In the genomic region with DNA sequence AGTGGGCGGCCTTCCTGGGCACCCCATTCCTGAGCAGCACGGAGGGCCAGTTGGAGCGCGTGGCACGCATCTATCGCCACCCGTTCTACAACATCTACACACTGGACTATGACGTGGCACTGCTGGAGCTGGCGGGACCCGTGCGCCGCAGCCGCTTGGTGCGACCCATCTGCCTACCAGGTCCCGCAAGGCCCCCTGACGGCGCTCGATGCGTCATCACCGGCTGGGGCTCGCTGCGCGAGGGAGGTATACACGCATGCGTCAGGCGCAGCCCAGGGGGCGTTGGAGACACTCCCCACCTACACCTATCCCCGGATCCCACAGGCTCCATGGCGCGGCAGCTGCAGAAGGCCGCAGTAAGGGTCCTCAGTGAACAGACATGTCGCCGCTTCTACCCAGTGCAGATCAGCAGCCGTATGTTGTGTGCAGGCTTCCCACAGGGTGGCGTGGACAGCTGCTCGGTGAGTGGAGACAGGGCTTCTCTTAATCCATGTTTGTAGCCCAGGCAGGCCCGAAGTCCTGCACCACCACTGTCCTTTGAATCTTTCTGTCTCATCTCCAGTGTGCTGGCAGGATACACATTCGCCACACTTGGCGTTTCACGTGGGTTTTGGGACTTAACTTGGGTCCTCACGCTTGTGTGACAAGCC, we compare ENCODE assay signal across 8 mouse cellular contexts. TPM values are rescaled to one million over a fixed set of nuclear protein-coding genes. Genes with fewer than 3 reads are reported as not detected.
A peak's percentile ranks its signal among the peaks of the same experiment; 100 is the strongest.
DNase-seq lines count a peak whose midpoint lies in the region; ATAC-seq and TF ChIP-seq lines count a peak whose summit lies in the region.

No protein-coding gene starts in this region.

- TF ChIP-seq POLR2A in thymus, adult 2 months (IDR thresholded peaks at IDR 0.05; ENCODE audit: control insufficient read depth, extremely low read depth, insufficient read depth, low read length, poor library complexity), result no peak

- no peaks in the 10 kb centered on the region for H3K9me3 ChIP-seq in neural tube, embryonic 11.5 days (ENCODE audit: control insufficient read depth, low read length)

- no peak for TF ChIP-seq CTCF in thymus, adult 2 months (IDR thresholded peaks at IDR 0.05; ENCODE audit: borderline replicate concordance, control insufficient read depth, extremely low read depth, insufficient read depth, low read length, poor library complexity)

- H3K9ac ChIP-seq in neural tube, embryonic 11.5 days (ENCODE audit: low read length), result no peak overlapping the region; the same call in 1 of the 2 replicates

- DNase-seq in embryo, embryonic 10 days (ENCODE audit: low spot score), result peak; percentile 19
- no peak for DNase-seq in embryo, embryonic 10.5 days (ENCODE audit: low spot score)
- no peak for DNase-seq in neural tube, embryonic 11.5 days (ENCODE audit: low spot score)
- no peak for DNase-seq in neural tube, embryonic 10.5 days (ENCODE audit: extremely low spot score, low spot score)
- peak; percentile 54 to 69 for DNase-seq in layer of hippocampus, postnatal 10 days (ENCODE audit: low spot score in 2 of 2)
- peak; percentile 77 for DNase-seq in right cerebral cortex, postnatal 25 days
- DNase-seq in thymus, adult 2 months, result no peak
- no peak for DNase-seq in spleen, adult 18-20 months

- 32% methylated on average over 41 of the region's 41 CpGs for WGBS in neural tube, embryonic 11.5 days
- 92% methylated on average over 41 of the region's 41 CpGs for WGBS in thymus, adult 2 months

- peaks cover 6% of the 10 kb centered on the region for H3K4me1 ChIP-seq in neural tube, embryonic 11.5 days (ENCODE audit: control insufficient read depth, insufficient read depth, low read length)
- peaks cover 12% of the 10 kb centered on the region for H3K4me1 ChIP-seq in thymus, adult 2 months (replicated peaks; ENCODE audit: control insufficient read depth, insufficient read depth, low read length)

- peak overlapping the region; percentile 15; the same call in 1 of the 2 replicates for H3K4me3 ChIP-seq in neural tube, embryonic 11.5 days (ENCODE audit: low read depth, low read length)
- no peak overlapping the region for H3K4me3 ChIP-seq in thymus, adult 2 months (ENCODE audit: control insufficient read depth, insufficient read depth, low read length)

- peak overlapping the region; percentile 13; the same call in 1 of the 2 replicates for H3K4me2 ChIP-seq in neural tube, embryonic 11.5 days (ENCODE audit: low read depth)

- no peaks in the 10 kb centered on the region for H3K27me3 ChIP-seq in neural tube, embryonic 11.5 days (ENCODE audit: control insufficient read depth, insufficient read depth, low read length)
- no peaks in the 10 kb centered on the region for H3K27me3 ChIP-seq in thymus, adult 2 months (ENCODE audit: control insufficient read depth, insufficient read depth, low read length)

- no peaks in the 10 kb centered on the region; the same call in 1 of the 2 replicates for H3K36me3 ChIP-seq in neural tube, embryonic 11.5 days (ENCODE audit: control insufficient read depth, insufficient read depth, low read length)
- H3K36me3 ChIP-seq in thymus, adult 2 months (ENCODE audit: control insufficient read depth, insufficient read depth, low read length), result no peaks in the 10 kb centered on the region; the same call in 1 of the 2 replicates

- no peak for ATAC-seq in neural tube, embryonic 11.5 days (ENCODE audit: insufficient read depth, low FRiP score, low TSS enrichment)

- H3K27ac ChIP-seq in neural tube, embryonic 11.5 days (ENCODE audit: low read depth, low read length), result no peak overlapping the region
- no peak overlapping the region for H3K27ac ChIP-seq in thymus, adult 2 months (ENCODE audit: control insufficient read depth, insufficient read depth, low read length)

RNA-seq across cellular contexts. Expression of a gene that starts 2.8 kb away (rescaled TPM):
- polyA plus RNA-seq in neural tube, embryonic 11.5 days (2014; fragmentation: Nextera tagmentation; extraction: Ambion mirVana), result 312 and 323 TPM in 2 replicates
- 100 to 1,000 TPM; 157 to 172 TPM for total RNA-seq in layer of hippocampus, postnatal 10 days (2021)
- 227 and 310 TPM in 2 replicates for polyA plus RNA-seq in thymus, adult 2 months (2012; rRNA removed)

RNA-seq across cellular contexts. Expression of a gene that starts 20.1 kb away (rescaled TPM):
- 23.0 and 27.9 TPM in 2 replicates for polyA plus RNA-seq in neural tube, embryonic 11.5 days (2014; fragmentation: Nextera tagmentation; extraction: Ambion mirVana)
- total RNA-seq in layer of hippocampus, postnatal 10 days (2021), result 10 to 100 TPM; 23.1 to 26.2 TPM
- polyA plus RNA-seq in thymus, adult 2 months (2012; rRNA removed), result 44.2 and 52.7 TPM in 2 replicates

RNA-seq across cellular contexts. Expression of a gene that starts 26.3 kb away (rescaled TPM):
- 0.08 and 0.11 TPM in 2 replicates for polyA plus RNA-seq in neural tube, embryonic 11.5 days (2014; fragmentation: Nextera tagmentation; extraction: Ambion mirVana)
- total RNA-seq in layer of hippocampus, postnatal 10 days (2021), result under 1 TPM; 0.11 to 0.16 TPM
- polyA plus RNA-seq in thymus, adult 2 months (2012; rRNA removed), result 0.23 and 0.28 TPM in 2 replicates

RNA-seq across cellular contexts. Expression of a gene that starts 31.9 kb away (rescaled TPM):
- polyA plus RNA-seq in neural tube, embryonic 11.5 days (2014; fragmentation: Nextera tagmentation; extraction: Ambion mirVana), result 7.9 and 8.5 TPM in 2 replicates
- total RNA-seq in layer of hippocampus, postnatal 10 days (2021), result 10 to 100 TPM; 12.1 to 14.4 TPM
- 36.2 and 53.2 TPM in 2 replicates for polyA plus RNA-seq in thymus, adult 2 months (2012; rRNA removed)

RNA-seq across cellular contexts. Expression of a gene that starts 42.9 kb away (rescaled TPM):
- 31.2 and 34.2 TPM in 2 replicates for polyA plus RNA-seq in neural tube, embryonic 11.5 days (2014; fragmentation: Nextera tagmentation; extraction: Ambion mirVana)
- total RNA-seq in layer of hippocampus, postnatal 10 days (2021), result 10 to 100 TPM; 80.4 to 97.8 TPM
- polyA plus RNA-seq in thymus, adult 2 months (2012; rRNA removed), result 153 and 167 TPM in 2 replicates

Comparison
In these comparisons a context has a peak if more than half of its experiments do, and no peak if none do; other contexts are left out.
1. DNase-seq: peak in embryo, embryonic 10 days (single experiment), layer of hippocampus, postnatal 10 days (2 of 2) and right cerebral cortex, postnatal 25 days (single experiment); none in embryo, embryonic 10.5 days (single experiment), neural tube, embryonic 11.5 days (single experiment), neural tube, embryonic 10.5 days (single experiment), thymus, adult 2 months (single experiment) and spleen, adult 18-20 months (0 of 2).